Mouse (Mus musculus): ENCODE results near the gene Vmn1r59.

Vmn1r59 gene

GRCm38 (mm10) chr7:5456674-5457073, at the start of gene Vmn1r59:
Gene Vmn1r59, minus strand, starts transcription at chr7:5456774.

DNA sequence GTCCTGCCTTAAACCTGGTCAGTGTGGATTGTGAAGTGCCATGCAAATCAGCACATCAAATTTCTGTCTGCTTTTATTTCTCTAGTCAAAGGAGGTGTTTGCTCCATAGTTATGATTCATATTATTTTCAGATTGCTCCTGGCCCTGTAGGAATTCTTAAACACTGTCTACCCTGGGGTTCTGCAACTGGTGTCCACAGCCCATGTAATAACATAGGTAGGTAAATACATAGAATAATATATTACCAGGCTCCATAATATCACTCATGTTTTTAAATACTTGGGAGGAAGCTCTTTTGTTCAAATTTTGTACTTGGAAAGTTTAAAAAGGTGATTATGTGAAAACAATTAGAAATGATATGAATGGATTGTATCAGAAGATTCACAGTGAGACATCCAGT, 37.3 kb upstream of the Vmn1r59 start, which contains the start of gene Vmn2r28:
TSS of gene Vmn2r28 (minus strand) at position 101 of the 400 bp plus-strand sequence.

DNA sequence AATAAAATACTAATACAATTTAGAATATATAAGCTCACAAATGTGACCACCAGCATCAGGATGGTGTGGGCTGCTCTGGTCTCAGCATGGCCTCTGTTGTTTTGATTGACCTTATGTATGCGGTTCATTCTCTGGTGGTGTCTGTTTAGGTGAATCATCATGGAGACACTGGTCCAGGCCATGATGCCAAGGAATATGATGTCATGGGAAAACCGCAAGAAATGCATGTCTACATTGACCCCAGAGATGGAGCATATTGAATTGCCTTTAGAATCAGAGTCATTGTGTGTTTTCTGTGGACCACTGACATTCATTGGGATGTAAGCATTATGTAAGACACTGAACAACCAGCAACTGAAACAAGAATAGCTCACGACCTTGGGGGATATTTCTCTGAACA, 2.6 kb downstream of the Vmn1r59 start:
- WGBS = 63% methylated on average over 3 of the region's 3 CpGs

DNA sequence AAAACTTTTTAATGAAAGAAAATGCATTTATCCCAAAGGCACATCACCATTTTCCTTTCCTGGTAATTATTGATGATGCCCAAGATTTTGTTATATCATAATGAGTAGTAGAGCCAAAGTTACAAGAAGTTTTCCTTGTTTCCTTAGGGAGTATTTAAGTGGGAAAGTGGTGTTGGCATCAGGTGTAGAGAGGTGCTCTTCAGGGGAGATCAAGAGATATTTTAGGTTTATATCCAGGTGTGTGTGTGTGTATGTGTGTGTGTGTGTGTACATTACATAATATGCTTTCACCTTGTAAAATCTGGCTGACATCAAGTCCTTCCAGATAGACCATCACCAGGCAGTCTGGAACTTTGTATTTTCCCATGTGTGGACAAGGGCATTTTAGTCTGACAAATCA, 43.3 kb downstream of the Vmn1r59 start, which contains the start of gene Vmn1r58:
TSS of gene Vmn1r58 (minus strand) at position 101 of the 400 bp plus-strand sequence.

GRCm38 (mm10) chr7:5406201-5406600, 50.4 kb downstream of the Vmn1r59 start:
- 29% methylated on average over 2 of the region's 2 CpGs for WGBS

Data from cerebral cortex, adult 2 months (tissue).